Mouse (Mus musculus) forebrain, embryonic 11.5 days (tissue): ENCODE measurements around the gene Slc13a2. TPM values are rescaled to one million over a fixed set of nuclear protein-coding genes. Genes with fewer than 3 reads are reported as not detected.

Source experiments
- ATAC-seq: fragments of 200-750 bp; cut with Nextera tagmentation; replicated peaks from 2 replicates; pipeline ENCODE4 v1.8.0; 2017; ENCODE audit warnings: moderate TSS enrichment; ENCODE audit not compliant: low FRiP score
- DNase-seq: peaks from one replicate; pipeline ENCODE4 v3.0.0-alpha.2; 2017; ENCODE audit warnings: low spot score
- H3K27ac ChIP-seq: fragments of 300-500 bp; sonication (generic); 2 replicates; pipeline ENCODE4 v1.5.1; 2014; ENCODE audit warnings: low read depth, low read length
- H3K27me3 ChIP-seq: fragments of 300-500 bp; sonication (generic); 2 replicates; pipeline ENCODE4 v1.6.1; 2014; ENCODE audit warnings: mild to moderate bottlenecking, low read length, mixed read lengths; ENCODE audit not compliant: control insufficient read depth, insufficient read depth
- H3K36me3 ChIP-seq: fragments of 300-500 bp; sonication (generic); 2 replicates; pipeline ENCODE4 v1.6.1; 2014; ENCODE audit warnings: mild to moderate bottlenecking, low read length, moderate library complexity, mixed read lengths; ENCODE audit not compliant: control insufficient read depth, insufficient read depth
- H3K4me1 ChIP-seq: fragments of 300-500 bp; sonication (generic); replicated peaks from 2 replicates; pipeline ENCODE4 v1.6.1; 2014; ENCODE audit warnings: low read length, mixed read lengths; ENCODE audit not compliant: control insufficient read depth, insufficient read depth
- H3K4me2 ChIP-seq: fragments of 300-500 bp; sonication (generic); 2 replicates; pipeline ENCODE4 v1.6.1; 2014; ENCODE audit warnings: low read depth, mild to moderate bottlenecking, low read length, moderate library complexity, mixed read lengths; ENCODE audit not compliant: severe bottlenecking
- H3K4me3 ChIP-seq: fragments of 300-500 bp; sonication (generic); 2 replicates; pipeline ENCODE4 v1.5.1; 2014; ENCODE audit warnings: low read depth, low read length
- H3K9ac ChIP-seq: fragments of 300-500 bp; sonication (generic); 2 replicates; pipeline ENCODE4 v1.6.1; 2014; ENCODE audit warnings: low read length
- H3K9me3 ChIP-seq: fragments of 300-500 bp; sonication (generic); 2 replicates; pipeline ENCODE4 v1.6.1; 2016; ENCODE audit warnings: low read length, mixed read lengths; ENCODE audit not compliant: control insufficient read depth
- WGBS: fragments of 180-500 bp; shearing (Covaris S2); extraction: QIAGEN DNeasy Blood & Tissue Kit; methylation state at CpG from one replicate; pipeline ENCODE4 v1.1.7; 2014; 5-methylcytosine and 5-hydroxymethylcytosine counted together
- polyA plus RNA-seq: library from polyadenylated mRNA; unstranded; fragments of >200 nt; fragmentation: Nextera tagmentation; extraction: Ambion mirVana; gene quantifications from 2 replicates; pipeline ENCODE4 v1.2.1, GENCODE M21; 2014

The Slc13a2 gene
- not detected in 2 replicates for polyA plus RNA-seq

- Histone ChIP-seq H3K4me3 (no peak within 1 kb of the TSS), H3K9me3 (no peaks in the 10 kb centered on the region), H3K36me3 (no peaks in the 10 kb centered on the region), H3K27ac (no peak within 1 kb of the TSS), H3K9ac (no peak within 1 kb of the TSS), H3K27me3 (no peaks in the 10 kb centered on the region), H3K4me2 (no peak within 1 kb of the TSS), H3K4me1 (no peaks in the 10 kb centered on the region)
- DNase-seq (no peak), ATAC-seq (no peak)
- 32% methylated on average over 13 of the region's 13 CpGs for WGBS
Measured at GRCm38 (mm10) chr11:78422055-78422819, at the start of gene Slc13a2. Gene Slc13a2 (minus strand): TSS chr11:78422217.

- Histone ChIP-seq H3K9ac (no peak overlapping the region), H3K36me3 (no peaks in the 10 kb centered on the region), H3K4me1 (peaks cover under 1% of the 10 kb centered on the region), H3K4me3 (no peak overlapping the region), H3K9me3 (no peaks in the 10 kb centered on the region), H3K4me2 (no peak overlapping the region), H3K27me3 (no peaks in the 10 kb centered on the region), H3K27ac (no peak overlapping the region)
- no peak for ATAC-seq
- DNase-seq = no peak
- WGBS = 93% methylated on average over 10 of the region's 10 CpGs
Measured at GRCm38 (mm10) chr11:78471326-78472103, 49.5 kb upstream of the Slc13a2 start.

- no peak overlapping the region for H3K27ac ChIP-seq
- H3K9ac ChIP-seq = no peak overlapping the region
- DNase-seq (no peak), ATAC-seq (no peak)
- peaks cover 3% of the 10 kb centered on the region for H3K4me1 ChIP-seq
- H3K4me2 ChIP-seq = no peak overlapping the region
- 65% methylated on average over 3 of the region's 3 CpGs for WGBS
- no peaks in the 10 kb centered on the region for H3K9me3 ChIP-seq
- no peak overlapping the region for H3K4me3 ChIP-seq
- no peaks in the 10 kb centered on the region for H3K27me3 ChIP-seq
- H3K36me3 ChIP-seq = no peaks in the 10 kb centered on the region
Measured at GRCm38 (mm10) chr11:78467932-78468331, 45.9 kb upstream of the Slc13a2 start.

- DNase-seq = no peak
- no peak for ATAC-seq
- Histone ChIP-seq H3K27ac (no peak overlapping the region), H3K9ac (no peak overlapping the region), H3K4me1 (peaks cover 3% of the 10 kb centered on the region), H3K4me2 (no peak overlapping the region), H3K9me3 (no peaks in the 10 kb centered on the region), H3K4me3 (no peak overlapping the region), H3K36me3 (no peaks in the 10 kb centered on the region), H3K27me3 (no peaks in the 10 kb centered on the region)
- 90% methylated on average over 7 of the region's 7 CpGs for WGBS
Measured at GRCm38 (mm10) chr11:78467515-78467914, 45.5 kb upstream of the Slc13a2 start.

- Histone ChIP-seq H3K9ac (peak overlapping the region; percentile 85), H3K9me3 (no peaks in the 10 kb centered on the region), H3K27ac (no peak overlapping the region), H3K27me3 (no peaks in the 10 kb centered on the region), H3K4me1 (peaks cover 3% of the 10 kb centered on the region), H3K4me3 (peak overlapping the region; percentile 78), H3K4me2 (peak overlapping the region; percentile 92), H3K36me3 (no peaks in the 10 kb centered on the region)
- WGBS = 57% methylated on average over 23 of the region's 23 CpGs
- ATAC-seq (0 out of 2 replicates have a peak, but pooled peaks have one; percentile 8), DNase-seq (peak; percentile 55)
Measured at GRCm38 (mm10) chr11:78466242-78466912, 44.4 kb upstream of the Slc13a2 start.

- Histone ChIP-seq H3K27me3 (no peaks in the 10 kb centered on the region), H3K27ac (peak within 1 kb of the TSS; percentile 67; the same call in 1 of the 2 replicates), H3K4me3 (peak within 1 kb of the TSS; percentile 78), H3K36me3 (no peaks in the 10 kb centered on the region), H3K4me2 (peak within 1 kb of the TSS; percentile 92), H3K4me1 (peaks cover 3% of the 10 kb centered on the region), H3K9me3 (no peaks in the 10 kb centered on the region), H3K9ac (peak within 1 kb of the TSS; percentile 85)
- under 1% methylated on average over 41 of the region's 41 CpGs for WGBS
- peak; percentile 91 for DNase-seq
- ATAC-seq = peak; percentile 93
Measured at GRCm38 (mm10) chr11:78465568-78466180, 43.7 kb upstream of the Slc13a2 start, which contains the start of gene Slc46a1. Gene Slc46a1 (plus strand): TSS chr11:78465697.

GRCm38 (mm10) chr11:78465116-78465515, 43.1 kb upstream of the Slc13a2 start:
- Histone ChIP-seq H3K4me3 (peak overlapping the region; percentile 78), H3K4me2 (peak overlapping the region; percentile 92), H3K4me1 (peaks cover 3% of the 10 kb centered on the region), H3K9me3 (no peaks in the 10 kb centered on the region), H3K27me3 (no peaks in the 10 kb centered on the region), H3K36me3 (no peaks in the 10 kb centered on the region), H3K27ac (no peak overlapping the region), H3K9ac (peak overlapping the region; percentile 85)
- 38% methylated on average over 9 of the region's 9 CpGs for WGBS
- ATAC-seq = no peak
- DNase-seq = no peak
